Mouse (Mus musculus): Measurements from ENCODE around the gene Prdm16. TPM values are rescaled to one million over a fixed set of nuclear protein-coding genes. Genes with fewer than 3 reads are reported as not detected.

Prdm16 gene
- polyA plus RNA-seq, 1 experiment from 2014 or later, result 16.2 TPM

DNA sequence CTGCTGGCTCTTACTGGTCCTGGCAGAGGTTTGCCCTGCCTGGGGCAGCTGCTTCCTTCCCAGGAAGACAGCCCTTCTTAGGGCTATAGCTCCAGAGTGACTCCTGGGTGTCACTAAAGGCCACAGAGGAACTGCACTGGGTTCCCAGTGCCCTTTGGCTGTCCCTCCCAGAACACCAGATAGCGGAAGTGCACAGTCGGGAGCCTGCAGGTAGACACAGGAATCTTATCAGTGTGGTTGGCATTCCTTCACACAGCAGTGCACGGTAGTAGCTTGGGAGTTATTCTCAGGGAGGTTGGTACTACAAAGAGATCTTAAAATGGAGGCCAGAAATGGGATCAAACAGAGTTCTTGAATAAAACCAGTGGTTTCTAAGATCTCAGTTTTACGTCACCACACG, 278.3 kb downstream of the Prdm16 start:
- H3K9me3 ChIP-seq, result no peaks in the 10 kb centered on the region
- H3K27ac ChIP-seq (replicated peaks), result no peak overlapping the region
- no peak overlapping the region for H3K4me2 ChIP-seq (replicated peaks)
- H3K4me3 ChIP-seq, result no peak overlapping the region
- peaks cover 34% of the 10 kb centered on the region for H3K27me3 ChIP-seq
- 72% methylated on average over 5 of the region's 5 CpGs for WGBS
- ATAC-seq (ENCODE audit: low FRiP score, low read depth), result no peak
- H3K4me1 ChIP-seq, result peaks cover 14% of the 10 kb centered on the region
- no peak overlapping the region for H3K9ac ChIP-seq (replicated peaks)
- H3K36me3 ChIP-seq, result no peaks in the 10 kb centered on the region

DNA sequence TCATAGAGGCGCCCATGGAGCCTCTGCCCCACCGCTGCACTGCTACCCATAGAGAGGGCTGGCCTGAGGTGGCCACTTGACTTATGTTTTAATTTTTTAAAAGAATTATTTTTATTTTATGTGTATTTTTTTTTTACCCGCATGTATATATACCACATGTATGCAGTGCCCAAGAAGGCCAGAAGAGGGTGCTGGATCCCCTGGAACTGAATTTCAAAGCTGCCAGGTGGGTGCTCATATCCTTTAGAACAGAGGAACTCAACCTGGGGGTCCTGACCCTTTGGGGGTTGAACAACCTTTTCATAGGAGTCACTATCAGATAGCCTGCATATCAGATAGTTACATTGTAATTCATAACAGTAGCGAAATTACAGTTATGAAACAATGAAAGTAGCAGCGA, 281.3 kb downstream of the Prdm16 start:
- ATAC-seq (ENCODE audit: low FRiP score, low read depth), result no peak
- no peak overlapping the region for H3K4me3 ChIP-seq
- H3K27me3 ChIP-seq, result peaks cover 42% of the 10 kb centered on the region
- H3K4me1 ChIP-seq, result peaks cover 14% of the 10 kb centered on the region
- H3K27ac ChIP-seq (replicated peaks), result no peak overlapping the region
- no peaks in the 10 kb centered on the region for H3K9me3 ChIP-seq
- no peak overlapping the region for H3K9ac ChIP-seq (replicated peaks)
- H3K36me3 ChIP-seq, result no peaks in the 10 kb centered on the region
- WGBS, result 97% methylated on average over 5 of the region's 5 CpGs
- H3K4me2 ChIP-seq (replicated peaks), result no peak overlapping the region

DNA sequence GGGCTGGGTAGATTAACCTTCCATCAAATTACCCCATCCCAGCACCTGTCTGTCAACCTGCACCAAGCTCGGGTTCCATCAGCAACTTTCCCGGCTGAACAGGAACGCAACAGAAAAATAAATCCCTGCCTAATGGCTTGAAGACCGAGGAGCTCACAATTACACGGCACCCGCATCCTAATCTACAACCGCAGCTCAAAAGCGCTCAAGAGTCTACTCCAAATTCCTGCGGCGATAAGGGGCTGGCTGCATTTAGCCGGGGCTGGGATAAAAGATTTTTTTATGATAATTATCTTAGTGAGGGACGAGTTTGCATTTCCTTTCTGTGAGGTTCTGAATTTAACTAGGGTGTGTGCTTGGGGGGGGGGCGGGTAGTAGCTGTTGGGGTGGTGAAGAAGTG, 284.4 kb downstream of the Prdm16 start:
- Histone ChIP-seq H3K4me2 (replicated peaks) (no peak overlapping the region), H3K27me3 (peaks cover 40% of the 10 kb centered on the region), H3K9me3 (no peaks in the 10 kb centered on the region), H3K4me3 (no peak overlapping the region), H3K4me1 (peaks cover 13% of the 10 kb centered on the region), H3K9ac (replicated peaks) (no peak overlapping the region), H3K36me3 (no peaks in the 10 kb centered on the region), H3K27ac (replicated peaks) (no peak overlapping the region)
- WGBS, result 64% methylated on average over 13 of the region's 13 CpGs
- no peak for ATAC-seq (ENCODE audit: low FRiP score, low read depth)

DNA sequence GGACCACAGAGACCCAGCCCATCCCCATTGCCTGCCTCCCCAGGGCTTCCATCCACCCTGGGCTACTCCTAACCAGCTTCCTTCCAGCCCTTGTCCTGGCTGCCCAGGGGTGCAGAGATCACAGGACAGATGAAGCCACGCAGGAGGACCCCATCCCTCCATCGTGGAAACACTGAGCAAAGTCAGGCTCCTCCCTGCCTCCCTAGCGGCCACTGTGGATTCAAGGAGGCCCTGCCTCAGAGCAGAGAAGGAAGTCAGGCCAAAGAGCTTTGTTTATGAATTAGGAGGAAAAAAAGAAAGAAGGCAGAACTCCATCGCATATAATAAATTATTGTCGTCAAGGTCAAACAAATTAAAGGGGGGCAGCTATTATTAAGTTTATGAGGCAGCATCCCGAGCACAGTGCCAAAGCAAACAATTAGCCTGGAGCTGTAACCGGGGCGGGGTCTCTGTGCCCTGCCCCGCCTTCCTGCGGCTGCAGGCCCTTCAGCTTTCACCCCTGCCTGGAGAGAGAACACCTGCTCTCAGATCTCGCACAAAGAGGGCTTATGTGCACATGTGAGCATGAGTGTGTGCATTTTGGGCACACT, 288.4 kb downstream of the Prdm16 start:
- no peak overlapping the region for H3K4me2 ChIP-seq (replicated peaks)
- peaks cover 49% of the 10 kb centered on the region for H3K27me3 ChIP-seq
- H3K9ac ChIP-seq (replicated peaks), result no peak overlapping the region
- H3K4me3 ChIP-seq, result no peak overlapping the region
- no peak for ATAC-seq (ENCODE audit: low FRiP score, low read depth)
- no peak overlapping the region for H3K27ac ChIP-seq (replicated peaks)
- peaks cover 22% of the 10 kb centered on the region for H3K4me1 ChIP-seq
- H3K9me3 ChIP-seq, result no peaks in the 10 kb centered on the region
- 67% methylated on average over 11 of the region's 11 CpGs for WGBS
- H3K36me3 ChIP-seq, result no peaks in the 10 kb centered on the region

DNA sequence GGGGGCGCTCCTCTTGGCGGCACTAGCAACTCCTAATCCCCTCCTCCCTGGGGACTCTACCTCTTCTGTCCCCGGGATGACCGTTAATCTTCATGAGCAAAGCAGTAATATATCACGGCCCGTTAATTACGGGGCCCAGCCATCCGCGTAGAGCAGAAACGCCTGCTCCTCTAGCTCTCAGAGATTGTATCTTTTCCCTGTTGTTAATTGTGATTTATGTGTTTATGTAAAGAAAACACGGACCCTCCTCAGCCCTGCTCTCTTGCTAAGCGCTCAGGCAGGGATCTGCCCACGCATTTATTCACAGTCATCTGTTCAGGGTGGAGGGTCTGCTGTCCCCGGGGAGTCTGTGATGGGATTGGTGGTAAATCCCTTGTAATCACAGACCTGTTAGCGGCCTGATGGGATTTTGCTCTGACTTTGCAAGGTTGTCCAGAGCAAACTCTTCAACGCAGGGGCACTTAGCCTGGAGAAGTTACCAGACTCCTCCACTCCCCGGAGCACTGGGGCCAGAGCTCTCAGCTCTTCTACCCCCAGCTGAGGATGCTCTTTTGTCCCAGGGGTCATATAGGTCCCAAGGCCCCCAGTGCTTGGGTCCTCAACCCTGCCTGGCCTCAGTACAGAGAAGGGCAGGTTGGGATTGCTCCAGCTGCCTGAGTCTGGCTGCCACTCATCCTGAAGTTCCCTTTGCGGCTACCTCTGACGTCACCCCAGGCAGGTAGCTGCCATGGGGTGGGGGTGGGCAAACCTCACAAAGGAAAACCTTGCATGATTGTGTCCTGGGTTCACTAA, 289.7 kb downstream of the Prdm16 start:
- no peak for ATAC-seq (ENCODE audit: low FRiP score, low read depth)
- H3K4me1 ChIP-seq, result peaks cover 22% of the 10 kb centered on the region
- no peaks in the 10 kb centered on the region for H3K36me3 ChIP-seq
- H3K27me3 ChIP-seq, result peaks cover 44% of the 10 kb centered on the region
- 33% methylated on average over 19 of the region's 19 CpGs for WGBS
- H3K9me3 ChIP-seq, result no peaks in the 10 kb centered on the region
- H3K27ac ChIP-seq (replicated peaks), result no peak overlapping the region
- no peak overlapping the region for H3K4me3 ChIP-seq
- H3K9ac ChIP-seq (replicated peaks), result no peak overlapping the region
- H3K4me2 ChIP-seq (replicated peaks), result no peak overlapping the region

DNA sequence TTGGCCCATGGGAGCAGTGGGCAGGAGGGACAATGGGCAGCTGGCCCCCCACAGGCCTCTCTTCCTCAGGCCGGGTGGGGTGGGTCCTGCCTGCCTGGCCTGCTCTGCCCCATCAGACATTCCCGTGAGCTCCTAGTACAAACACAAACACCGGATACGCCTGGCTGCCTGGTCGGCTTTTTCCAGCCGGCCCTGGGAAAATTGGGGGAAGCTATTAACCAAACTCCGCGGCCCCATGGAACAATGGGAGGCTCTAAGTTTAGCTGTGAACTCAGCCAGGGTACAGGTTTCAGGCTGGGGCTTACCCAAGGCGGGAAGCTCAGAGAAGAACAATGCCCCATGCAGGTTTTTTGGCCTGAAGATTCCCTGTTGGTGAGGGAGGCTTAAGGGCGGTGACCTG, 300.0 kb downstream of the Prdm16 start:
- ATAC-seq (ENCODE audit: low FRiP score, low read depth), result no peak; the same call in 1 of the 2 replicates
- WGBS, result 6% methylated on average over 10 of the region's 10 CpGs
- Histone ChIP-seq H3K4me3 (no peak overlapping the region), H3K27me3 (peaks cover 51% of the 10 kb centered on the region), H3K4me2 (replicated peaks) (no peak overlapping the region), H3K4me1 (peaks cover 25% of the 10 kb centered on the region), H3K9ac (replicated peaks) (no peak overlapping the region), H3K9me3 (no peaks in the 10 kb centered on the region), H3K27ac (replicated peaks) (0 out of 2 replicates have a peak overlapping the region, but pooled peaks have one; percentile 15), H3K36me3 (0 out of 2 replicates have a peak, but pooled peaks cover 7% of the 10 kb centered on the region)

DNA sequence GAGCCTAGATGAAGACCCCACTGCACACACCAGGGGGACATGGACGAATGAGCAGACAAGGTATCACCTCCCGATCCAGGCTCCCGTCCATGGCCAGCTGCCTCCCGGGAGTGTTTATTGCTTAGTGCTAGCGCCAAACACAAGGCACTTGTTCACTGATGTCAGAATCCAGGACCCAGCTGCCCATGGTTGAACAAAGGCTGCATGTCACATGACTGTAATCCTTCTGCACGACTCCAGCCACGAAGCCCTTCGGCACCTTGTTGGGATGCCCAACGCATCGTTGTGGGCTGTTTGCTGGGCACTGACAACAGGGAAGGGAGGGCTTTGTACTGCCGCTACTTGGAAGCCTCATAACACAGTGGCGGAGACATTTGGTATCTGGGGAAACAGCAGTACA, 300.9 kb downstream of the Prdm16 start, which contains the start of gene B230104I21Rik:
Gene B230104I21Rik, plus strand, starts transcription at position 367 of the 400 bp plus-strand sequence.
- H3K36me3 ChIP-seq, result 0 out of 2 replicates have a peak, but pooled peaks cover 2% of the 10 kb centered on the region
- no peak within 1 kb of the TSS; the same call in 1 of the 2 replicates for H3K4me3 ChIP-seq
- WGBS, result 58% methylated on average over 12 of the region's 12 CpGs
- peaks cover 51% of the 10 kb centered on the region for H3K27me3 ChIP-seq
- H3K27ac ChIP-seq (replicated peaks), result 0 out of 2 replicates have a peak within 1 kb of the TSS, but pooled peaks have one; percentile 15
- H3K9ac ChIP-seq (replicated peaks), result 0 out of 2 replicates have a peak within 1 kb of the TSS, but pooled peaks have one; percentile 6
- H3K9me3 ChIP-seq, result no peaks in the 10 kb centered on the region
- ATAC-seq (ENCODE audit: low FRiP score, low read depth), result peak; percentile 54; the same call in 1 of the 2 replicates
- H3K4me2 ChIP-seq (replicated peaks), result peak within 1 kb of the TSS; percentile 42
- peaks cover 33% of the 10 kb centered on the region for H3K4me1 ChIP-seq

DNA sequence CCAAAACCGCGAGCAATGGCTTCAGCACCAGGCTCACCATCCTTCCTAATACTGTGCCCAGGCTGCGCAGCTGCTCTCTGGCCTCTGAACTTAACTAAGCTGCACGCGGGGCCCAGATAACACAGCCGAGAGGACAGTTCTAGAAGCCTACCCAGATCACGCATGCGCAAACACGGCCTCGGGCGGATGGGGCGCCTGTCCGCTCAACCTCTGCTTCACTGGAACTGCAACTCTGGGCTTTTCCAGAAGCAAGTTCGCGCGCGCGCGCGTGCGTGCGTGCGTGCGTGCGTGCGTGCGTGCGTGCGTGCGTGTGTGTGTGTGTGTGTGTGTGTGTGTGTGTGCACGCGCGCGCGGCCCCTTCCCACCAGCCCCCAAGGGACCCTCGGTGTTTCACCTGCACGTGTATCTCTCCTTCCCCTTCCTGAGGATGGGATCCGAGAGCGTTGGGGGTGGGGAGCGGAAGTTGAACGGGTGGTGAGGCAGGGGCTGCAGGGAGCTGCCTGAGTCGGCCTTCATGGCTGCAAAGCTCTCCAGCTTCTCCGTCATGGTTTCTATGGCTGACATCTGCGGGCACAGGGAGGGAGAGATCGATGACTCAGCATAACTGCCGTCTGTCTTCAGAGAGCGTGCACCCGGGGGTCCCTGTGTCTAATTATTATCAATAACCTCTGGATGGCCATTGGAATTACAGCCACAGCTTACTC, 301.8 kb downstream of the Prdm16 start:
- WGBS, result 68% methylated on average over 43 of the region's 48 CpGs
- Histone ChIP-seq H3K4me3 (no peak overlapping the region; the same call in 1 of the 2 replicates), H3K27ac (replicated peaks) (no peak overlapping the region), H3K4me2 (replicated peaks) (peak overlapping the region; percentile 42), H3K9ac (replicated peaks) (0 out of 2 replicates have a peak overlapping the region, but pooled peaks have one; percentile 6), H3K4me1 (peaks cover 33% of the 10 kb centered on the region), H3K9me3 (no peaks in the 10 kb centered on the region), H3K27me3 (peaks cover 54% of the 10 kb centered on the region), H3K36me3 (no peaks in the 10 kb centered on the region)
- ATAC-seq (ENCODE audit: low FRiP score, low read depth), result no peak

DNA sequence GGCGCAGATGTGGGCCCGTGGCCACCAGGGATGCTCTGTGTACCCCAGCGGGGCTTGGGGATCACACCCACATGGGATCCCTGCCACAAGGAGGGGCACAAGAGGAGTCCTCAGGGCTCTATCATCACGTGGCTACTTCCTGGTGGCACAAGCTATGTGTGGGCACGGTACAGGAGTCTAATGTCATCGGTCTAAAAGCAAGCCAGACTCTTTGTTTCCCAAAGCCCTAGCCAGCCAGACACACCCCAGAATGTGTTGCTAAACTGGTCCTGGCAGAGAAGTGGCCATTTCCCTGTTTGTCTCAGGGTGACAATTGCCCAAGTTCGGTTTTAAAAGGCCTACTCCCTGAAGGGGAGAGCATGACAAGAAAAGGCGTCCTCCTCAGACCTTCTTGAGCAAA, 303.4 kb downstream of the Prdm16 start:
- H3K27me3 ChIP-seq, result peaks cover 54% of the 10 kb centered on the region
- no peaks in the 10 kb centered on the region for H3K9me3 ChIP-seq
- H3K4me3 ChIP-seq, result no peak overlapping the region
- peaks cover 39% of the 10 kb centered on the region for H3K4me1 ChIP-seq
- H3K36me3 ChIP-seq, result no peaks in the 10 kb centered on the region
- H3K9ac ChIP-seq (replicated peaks), result no peak overlapping the region
- H3K27ac ChIP-seq (replicated peaks), result no peak overlapping the region
- no peak overlapping the region for H3K4me2 ChIP-seq (replicated peaks)
- ATAC-seq (ENCODE audit: low FRiP score, low read depth), result no peak
- WGBS, result 73% methylated on average over 8 of the region's 8 CpGs

DNA sequence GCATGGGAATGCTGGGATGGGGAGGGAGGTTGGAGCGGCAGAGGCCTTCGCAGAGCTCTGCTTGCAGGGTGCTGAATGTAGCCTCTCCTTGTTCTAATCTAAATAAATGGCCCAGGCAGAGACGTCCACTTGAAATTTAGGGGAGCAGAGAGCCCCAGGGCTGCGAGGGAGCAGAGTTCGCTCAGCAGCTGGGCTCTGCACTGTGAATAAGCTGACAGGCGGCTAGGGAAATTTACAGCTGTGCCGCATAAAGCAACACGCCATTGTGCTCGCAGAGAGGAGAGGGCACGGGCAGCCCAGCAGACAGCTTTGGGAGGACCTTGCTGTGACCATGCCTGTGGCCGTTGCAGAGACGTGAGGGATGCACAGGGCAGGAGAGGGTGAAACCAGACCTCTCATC, 305.4 kb downstream of the Prdm16 start:
- ATAC-seq (ENCODE audit: low FRiP score, low read depth), result no peak
- H3K9ac ChIP-seq (replicated peaks), result peak overlapping the region; percentile 37; the same call in 1 of the 2 replicates
- no peak overlapping the region for H3K4me3 ChIP-seq
- H3K27me3 ChIP-seq, result peaks cover 48% of the 10 kb centered on the region
- H3K4me2 ChIP-seq (replicated peaks), result no peak overlapping the region
- peaks cover 28% of the 10 kb centered on the region for H3K4me1 ChIP-seq
- H3K36me3 ChIP-seq, result no peaks in the 10 kb centered on the region
- no peak overlapping the region for H3K27ac ChIP-seq (replicated peaks)
- WGBS, result 46% methylated on average over 12 of the region's 12 CpGs
- H3K9me3 ChIP-seq, result no peaks in the 10 kb centered on the region

DNA sequence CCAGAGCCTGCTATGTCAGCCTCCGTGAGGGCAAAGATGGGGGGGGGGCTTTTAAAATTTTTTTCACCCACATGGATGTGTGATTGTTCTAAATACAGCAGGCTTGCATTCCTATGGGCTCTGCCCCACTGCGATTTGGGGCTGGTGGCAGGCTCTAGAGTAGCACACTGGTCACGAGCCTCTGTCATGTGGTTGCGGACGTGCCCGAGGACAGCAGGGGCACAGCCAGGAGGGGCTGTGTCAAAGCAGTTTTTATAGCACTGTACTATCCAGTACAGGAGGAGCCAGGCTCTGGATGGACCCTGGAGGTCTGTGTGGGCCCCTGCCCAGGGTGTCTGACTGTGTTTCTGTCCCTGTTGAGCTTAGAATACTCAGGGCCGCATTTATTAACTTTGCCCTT, 306.7 kb downstream of the Prdm16 start:
- 92% methylated on average over 7 of the region's 7 CpGs for WGBS
- H3K4me1 ChIP-seq, result peaks cover 16% of the 10 kb centered on the region

DNA sequence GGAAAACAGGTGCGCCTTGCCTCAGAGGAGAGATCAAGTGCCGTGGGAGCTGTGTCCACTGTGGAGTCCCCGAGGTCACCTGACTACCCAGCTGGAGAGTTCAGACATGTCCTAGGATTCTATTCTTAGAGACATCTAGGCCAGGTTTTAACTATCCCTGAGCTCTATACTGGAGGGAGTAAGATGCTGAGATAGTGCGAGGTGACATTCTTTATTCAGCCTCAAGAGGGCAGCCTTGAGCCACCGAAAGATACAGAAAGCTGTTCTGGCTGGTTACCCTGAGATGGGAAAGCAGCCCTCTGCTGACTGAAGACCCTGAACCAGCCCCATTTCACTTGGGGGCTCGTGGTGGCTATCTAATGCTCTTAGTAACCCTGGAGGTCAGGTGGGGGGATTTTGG, 307.8 kb downstream of the Prdm16 start:
- Histone ChIP-seq H3K27me3 (peaks cover 42% of the 10 kb centered on the region), H3K36me3 (no peaks in the 10 kb centered on the region), H3K4me2 (replicated peaks) (no peak overlapping the region), H3K4me3 (no peak overlapping the region), H3K9me3 (no peaks in the 10 kb centered on the region), H3K4me1 (peaks cover 15% of the 10 kb centered on the region), H3K9ac (replicated peaks) (no peak overlapping the region), H3K27ac (replicated peaks) (no peak overlapping the region)
- ATAC-seq (ENCODE audit: low FRiP score, low read depth), result peak; percentile 66; the same call in 1 of the 2 replicates
- WGBS, result 3% methylated on average over 6 of the region's 6 CpGs

More for the DNA sequence above, 306.7 kb downstream of the Prdm16 start:
- Histone ChIP-seq H3K36me3 (no peaks in the 10 kb centered on the region), H3K4me2 (replicated peaks) (no peak overlapping the region), H3K27ac (replicated peaks) (no peak overlapping the region), H3K9ac (replicated peaks) (no peak overlapping the region), H3K9me3 (no peaks in the 10 kb centered on the region), H3K4me3 (no peak overlapping the region), H3K27me3 (peaks cover 42% of the 10 kb centered on the region)
- ATAC-seq (ENCODE audit: low FRiP score, low read depth), result no peak

Measured in midbrain, embryonic 12.5 days (tissue).